Comparison of ENCODE assay signal across 8 mouse cellular contexts in the genomic region with DNA sequence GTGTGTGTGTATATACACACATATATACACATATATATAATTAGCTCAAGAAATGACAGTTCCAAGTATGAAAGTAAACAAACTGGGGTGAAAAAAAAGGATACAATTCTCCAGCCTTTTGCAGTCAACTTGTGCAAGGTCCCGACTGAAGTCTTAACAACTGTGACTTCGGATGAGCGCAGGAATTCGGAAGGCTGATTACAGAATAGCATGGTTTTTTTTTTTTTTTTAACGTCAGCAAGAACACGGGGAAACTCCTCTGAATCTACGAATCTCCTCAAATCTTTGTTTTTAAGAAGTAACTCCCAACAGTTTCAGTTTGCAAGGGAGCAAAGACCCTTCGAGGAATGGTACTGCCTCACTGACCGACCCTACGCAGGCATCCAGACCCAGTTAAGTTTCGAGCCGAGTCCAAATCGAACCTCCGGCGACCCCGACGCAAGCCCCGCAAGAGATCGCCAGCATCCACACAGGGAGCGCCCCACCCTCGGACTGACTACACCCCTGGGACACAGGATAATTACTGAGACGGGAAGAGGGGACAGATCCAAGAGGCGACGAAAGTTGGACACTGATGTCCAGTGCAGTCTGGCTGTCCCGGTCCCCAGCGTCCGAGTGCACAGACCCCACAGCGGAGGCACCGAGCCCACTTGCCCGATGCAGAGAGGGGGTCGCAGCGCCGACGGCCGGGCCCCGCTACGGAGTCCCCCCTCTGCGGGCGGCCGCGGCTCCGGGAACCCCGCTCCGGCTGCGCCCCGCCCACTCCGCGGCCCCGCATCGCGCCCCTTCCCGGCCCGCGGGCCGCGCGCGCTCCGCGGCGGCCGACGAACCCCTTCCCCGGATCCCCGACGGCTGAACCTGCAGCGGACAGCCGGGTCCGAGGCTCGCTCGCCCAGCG. TPM values are rescaled to one million over a fixed set of nuclear protein-coding genes. Genes with fewer than 3 reads are reported as not detected.
DNase-seq lines count a peak whose midpoint lies in the region; ATAC-seq and TF ChIP-seq lines count a peak whose summit lies in the region.

No protein-coding gene starts in this region.

- no peak for TF ChIP-seq CTCF in intestine, postnatal 0 days (IDR thresholded peaks at IDR 0.05; ENCODE audit: low read depth)

- H3K36me3 ChIP-seq in forebrain, embryonic 14.5 days (ENCODE audit: control insufficient read depth, insufficient read depth, low read length): no peaks in the 10 kb centered on the region
- H3K36me3 ChIP-seq in intestine, postnatal 0 days (ENCODE audit: control insufficient read depth, insufficient read depth): no peaks in the 10 kb centered on the region
- H3K36me3 ChIP-seq in stomach, embryonic 14.5 days (ENCODE audit: control insufficient read depth, insufficient read depth, low read length): no peaks in the 10 kb centered on the region

- H3K9me3 ChIP-seq in forebrain, embryonic 14.5 days (replicated peaks; ENCODE audit: control insufficient read depth, low read length): no peaks in the 10 kb centered on the region
- H3K9me3 ChIP-seq in intestine, postnatal 0 days (ENCODE audit: control insufficient read depth): no peaks in the 10 kb centered on the region
- no peaks in the 10 kb centered on the region for H3K9me3 ChIP-seq in stomach, embryonic 14.5 days (ENCODE audit: control insufficient read depth, low read depth, low read length)

- H3K27me3 ChIP-seq in forebrain, embryonic 14.5 days (replicated peaks; ENCODE audit: control insufficient read depth, insufficient read depth, low read length): 0 out of 2 replicates have a peak, but pooled peaks cover 3% of the 10 kb centered on the region
- H3K27me3 ChIP-seq in intestine, postnatal 0 days (replicated peaks; ENCODE audit: control insufficient read depth, insufficient read depth, low read length): no peaks in the 10 kb centered on the region
- H3K27me3 ChIP-seq in stomach, embryonic 14.5 days (ENCODE audit: control insufficient read depth, insufficient read depth, low read length): no peaks in the 10 kb centered on the region

- peak overlapping the region; percentile 83 for H3K4me2 ChIP-seq in forebrain, embryonic 14.5 days (ENCODE audit: low read length)
- H3K4me2 ChIP-seq in intestine, postnatal 0 days (replicated peaks; ENCODE audit: low read depth): peak overlapping the region; percentile 83
- peak overlapping the region; percentile 55 for H3K4me2 ChIP-seq in stomach, embryonic 14.5 days (replicated peaks; ENCODE audit: low read depth, low read length)

- peak overlapping the region; percentile 98 for H3K4me3 ChIP-seq in forebrain, embryonic 14.5 days (ENCODE audit: low read depth, low read length)
- H3K4me3 ChIP-seq in intestine, postnatal 0 days (ENCODE audit: low read depth, low read length): peak overlapping the region; percentile 95
- peak overlapping the region; percentile 94 for H3K4me3 ChIP-seq in stomach, embryonic 14.5 days (ENCODE audit: low read depth, low read length)

- WGBS in forebrain, embryonic 14.5 days: under 1% methylated on average over 66 of the region's 72 CpGs
- under 1% methylated on average over 71 of the region's 72 CpGs for WGBS in intestine, postnatal 0 days
- WGBS in stomach, embryonic 14.5 days: under 1% methylated on average over 67 of the region's 72 CpGs

- H3K9ac ChIP-seq in forebrain, embryonic 14.5 days (ENCODE audit: low read length): peak overlapping the region; percentile 95
- H3K9ac ChIP-seq in intestine, postnatal 0 days (ENCODE audit: low read depth, low read length): peak overlapping the region; percentile 99
- H3K9ac ChIP-seq in stomach, embryonic 14.5 days (replicated peaks; ENCODE audit: low read depth, low read length): peak overlapping the region; percentile 97

- H3K4me1 ChIP-seq in forebrain, embryonic 14.5 days (ENCODE audit: control insufficient read depth, insufficient read depth, low read length): peaks cover 8% of the 10 kb centered on the region
- peaks cover 7% of the 10 kb centered on the region; the same call in 1 of the 2 replicates for H3K4me1 ChIP-seq in intestine, postnatal 0 days (replicated peaks; ENCODE audit: control insufficient read depth, insufficient read depth, low read length)
- H3K4me1 ChIP-seq in stomach, embryonic 14.5 days (ENCODE audit: control insufficient read depth, insufficient read depth, low read length): peaks cover 36% of the 10 kb centered on the region

- peak overlapping the region; percentile 87 for H3K27ac ChIP-seq in forebrain, embryonic 14.5 days (ENCODE audit: low read depth, low read length)
- H3K27ac ChIP-seq in intestine, postnatal 0 days (ENCODE audit: low read depth, low read length): peak overlapping the region; percentile 93
- H3K27ac ChIP-seq in stomach, embryonic 14.5 days (ENCODE audit: low read length): peak overlapping the region; percentile 89

- DNase-seq in right cerebral cortex, postnatal 14 days: peak; percentile 13
- no peak for DNase-seq in right cerebral cortex, postnatal 4 days
- DNase-seq in adrenal gland, postnatal 14 days: peak; percentile 56
- no peak for DNase-seq in forebrain, embryonic 14.5 days (ENCODE audit: low spot score)
- DNase-seq in lung, postnatal 14 days: peak; percentile 17
- no peak for DNase-seq in thymus, postnatal 10 days (ENCODE audit: low spot score in 2 of 2)

- no peak; the same call in 1 of the 2 replicates for ATAC-seq in forebrain, embryonic 14.5 days
- peak; percentile 39 for ATAC-seq in intestine, postnatal 0 days
- ATAC-seq in stomach, embryonic 14.5 days (ENCODE audit: insufficient number of reproducible peaks, insufficient read depth, low FRiP score, low read depth): peak; percentile 34

RNA-seq across cellular contexts. Expression of a gene that starts 0.6 kb away (rescaled TPM):
- 26.4 and 30.9 TPM in 2 replicates for total RNA-seq in adrenal gland, postnatal 14 days (2021)
- polyA plus RNA-seq in forebrain, embryonic 14.5 days (2014; fragmentation: Nextera tagmentation; extraction: Ambion mirVana): 27.2 and 28.5 TPM in 2 replicates
- polyA plus RNA-seq in intestine, postnatal 0 days (2015; fragmentation: Nextera tagmentation; extraction: Ambion mirVana): 17.9 and 18.5 TPM in 2 replicates
- 37.4 and 40.3 TPM in 2 replicates for polyA plus RNA-seq in stomach, embryonic 14.5 days (2014; fragmentation: Nextera tagmentation; extraction: Ambion mirVana)

Comparison
In these comparisons a context has a peak if more than half of its experiments do, and no peak if none do; other contexts are left out.
1. DNase-seq: peak in right cerebral cortex, postnatal 14 days (single experiment), adrenal gland, postnatal 14 days (single experiment) and lung, postnatal 14 days (single experiment); none in right cerebral cortex, postnatal 4 days (single experiment), forebrain, embryonic 14.5 days (single experiment) and thymus, postnatal 10 days (0 of 2).
2. Peak in every context shown above with its lines, with median percentiles within 50 percentile points of each other: H3K27ac ChIP-seq, H3K4me2 ChIP-seq, H3K4me3 ChIP-seq and H3K9ac ChIP-seq.